Mouse (Mus musculus): ENCODE results near the gene Usp49.
A peak's percentile ranks its signal among the peaks of the same experiment; 100 is the strongest.
"Not testable (repeated sequence)": the region's sequence is repeated elsewhere in the genome, so short reads cannot be mapped to it uniquely, and the experiment has no call there.

Usp49 gene

GRCm38 (mm10) chr17:47610849-47611660, 19.4 kb upstream of the Usp49 start, which contains the start of the genes Bysl, Med20 and Gm20517:
Gene Bysl, minus strand, starts transcription at chr17:47611492.
Gene Med20, plus strand, starts transcription at chr17:47611582.
Gene Gm20517, plus strand, starts transcription at chr17:47611589.
- peak; percentile 96 for DNase-seq

DNA sequence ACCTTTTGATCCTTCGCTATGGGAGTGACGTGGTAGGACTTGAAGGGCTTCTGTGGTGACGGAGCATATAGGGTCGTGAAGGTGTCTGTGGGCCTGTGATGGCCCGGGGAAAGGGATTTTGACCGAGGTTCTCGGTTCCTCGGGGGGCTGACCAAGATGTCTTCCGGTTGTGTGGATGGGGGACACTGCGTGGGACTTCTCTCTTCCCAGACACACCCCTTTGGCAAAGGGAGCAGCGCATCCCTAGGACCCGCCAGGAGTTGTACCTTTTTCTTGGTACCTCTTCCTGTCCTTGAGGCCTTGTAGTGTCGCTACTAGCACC, 18.9 kb upstream of the Usp49 start:
- DNase-seq: no peak

DNA sequence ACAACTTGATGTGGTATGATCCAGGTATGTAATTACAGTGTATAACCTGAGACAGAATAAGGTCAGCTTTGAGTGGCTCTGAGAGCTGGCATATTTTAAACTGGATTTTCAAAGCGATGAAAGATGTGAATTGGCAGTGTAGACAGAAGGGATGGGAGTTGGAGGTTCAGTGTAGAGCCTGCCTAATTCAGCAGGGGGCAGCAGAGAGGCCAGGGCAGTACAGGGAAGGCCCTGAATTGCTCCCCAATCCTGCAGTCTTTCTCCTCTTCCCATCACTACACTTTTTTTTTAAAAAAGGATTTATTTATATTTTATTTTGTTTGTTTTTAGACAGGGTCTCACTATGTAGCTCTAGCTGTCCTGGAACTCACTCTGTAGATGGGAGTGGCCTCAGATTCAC, 16.5 kb upstream of the Usp49 start:
- no peak for DNase-seq

GRCm38 (mm10) chr17:47616119-47616518, 14.4 kb upstream of the Usp49 start:
- DNase-seq: no peak

DNA sequence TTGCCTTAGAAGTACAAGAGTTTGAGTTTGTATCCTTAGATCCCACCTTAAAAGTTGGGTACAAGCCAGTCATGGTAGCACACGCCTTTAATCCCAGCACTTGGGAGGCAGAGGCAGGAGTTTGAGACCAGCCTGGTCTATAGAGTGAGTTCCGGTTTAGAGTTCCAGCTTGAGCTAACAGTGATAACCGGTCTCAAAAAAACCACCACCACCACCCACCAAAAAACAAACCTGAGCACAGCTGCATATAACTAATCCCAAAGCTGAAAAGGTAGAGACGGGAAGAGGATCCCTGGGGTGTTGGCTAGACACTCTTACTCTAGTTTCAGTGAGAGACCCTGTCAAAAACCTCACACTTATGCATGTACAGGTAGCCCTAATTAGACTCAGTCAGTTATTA, 13.8 kb upstream of the Usp49 start:
- DNase-seq: no peak

DNA sequence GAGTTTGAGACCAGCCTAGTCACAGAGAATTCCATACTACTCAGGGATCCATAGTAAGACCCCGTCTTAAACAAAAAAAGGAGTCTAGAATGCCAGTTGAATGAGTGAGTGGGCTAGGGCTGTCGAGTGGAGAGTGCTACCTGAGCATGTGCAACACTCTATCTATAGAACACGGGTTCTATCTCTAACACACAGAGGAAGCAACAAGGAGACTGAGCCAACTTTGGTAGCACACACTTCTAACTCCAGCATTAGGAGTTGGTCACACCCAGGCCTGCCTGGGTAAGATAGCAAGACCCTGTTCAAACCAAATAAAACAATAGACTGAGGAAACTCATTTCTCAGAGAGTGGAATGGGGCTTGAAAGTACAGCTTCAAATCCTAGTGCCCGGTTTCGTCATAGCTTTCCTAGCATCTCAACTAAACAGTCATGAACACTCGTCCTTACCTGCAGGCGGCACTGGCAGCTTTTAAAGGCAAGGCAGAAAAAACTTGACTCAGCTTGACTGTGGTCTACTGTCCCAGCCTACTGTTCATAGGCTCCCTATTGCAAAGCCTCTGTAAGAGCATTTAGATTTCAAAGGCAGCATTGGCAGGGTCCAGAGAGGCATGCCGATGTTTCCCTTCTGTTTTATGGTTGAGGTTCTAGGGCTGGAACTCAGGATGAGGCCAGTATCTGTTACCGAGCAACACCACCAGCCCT, 12.7 kb upstream of the Usp49 start:
- DNase-seq: no peak

DNA sequence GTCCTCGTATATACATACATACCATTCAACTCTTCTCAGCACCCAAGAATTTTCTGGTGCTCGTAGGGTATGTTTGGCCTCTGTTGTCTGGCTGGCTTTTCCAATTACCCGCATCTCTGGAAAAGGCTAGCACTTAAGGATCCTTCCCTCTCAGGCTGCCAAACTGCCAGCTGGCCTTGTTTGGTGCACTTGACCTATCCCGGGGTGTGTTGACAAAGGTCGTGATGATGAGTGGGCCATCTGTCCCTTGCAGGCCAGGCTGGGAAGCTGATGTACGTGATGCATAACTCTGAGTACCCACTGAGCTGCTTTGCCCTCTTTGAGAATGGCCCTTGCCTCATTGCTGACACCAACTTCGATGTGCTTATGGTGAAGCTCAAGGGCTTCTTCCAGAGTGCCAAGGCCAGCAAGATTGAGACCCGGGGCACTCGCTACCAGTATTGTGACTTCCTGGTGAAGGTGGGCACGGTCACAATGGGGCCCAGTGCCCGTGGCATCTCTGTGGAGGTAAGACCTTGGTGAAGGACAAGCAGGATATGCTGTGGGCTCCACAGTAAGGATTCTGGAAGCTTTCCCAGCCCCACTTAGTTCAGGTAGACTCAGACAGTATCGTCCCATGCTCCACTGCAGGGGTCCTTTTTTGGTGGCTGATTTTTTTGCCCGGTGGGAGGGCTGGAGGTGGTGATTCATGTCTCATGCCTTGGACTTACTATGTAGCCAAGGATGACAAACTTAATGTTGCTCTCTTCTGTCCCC, 11.8 kb upstream of the Usp49 start:
- DNase-seq: no peak

GRCm38 (mm10) chr17:47622912-47623554, 7.5 kb upstream of the Usp49 start:
- no peak for DNase-seq

DNA sequence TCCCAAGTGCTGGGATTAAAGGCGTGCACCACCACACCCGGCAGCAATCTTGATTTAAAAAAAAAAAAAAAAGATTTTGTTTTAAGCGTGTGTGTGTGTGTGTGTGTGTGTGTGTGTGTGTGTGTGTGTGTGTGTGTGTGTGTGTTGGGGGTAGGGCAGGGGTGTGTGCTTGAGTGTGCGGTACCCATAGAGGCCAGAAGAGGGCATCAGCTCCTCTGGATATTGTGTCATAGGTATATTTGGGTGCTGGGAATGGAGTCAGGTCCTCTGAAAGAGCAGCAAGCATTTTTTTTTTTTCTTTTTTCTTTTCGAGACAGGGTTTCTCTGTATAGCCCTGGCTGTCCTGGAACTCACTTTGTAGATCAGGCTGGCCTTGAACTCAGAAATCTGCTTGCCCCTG, 5.9 kb upstream of the Usp49 start:
- DNase-seq: not testable (repeated sequence)

GRCm38 (mm10) chr17:47625088-47625487, 5.4 kb upstream of the Usp49 start:
- no peak for DNase-seq

GRCm38 (mm10) chr17:47626031-47626430, 4.5 kb upstream of the Usp49 start:
- DNase-seq: no peak

DNA sequence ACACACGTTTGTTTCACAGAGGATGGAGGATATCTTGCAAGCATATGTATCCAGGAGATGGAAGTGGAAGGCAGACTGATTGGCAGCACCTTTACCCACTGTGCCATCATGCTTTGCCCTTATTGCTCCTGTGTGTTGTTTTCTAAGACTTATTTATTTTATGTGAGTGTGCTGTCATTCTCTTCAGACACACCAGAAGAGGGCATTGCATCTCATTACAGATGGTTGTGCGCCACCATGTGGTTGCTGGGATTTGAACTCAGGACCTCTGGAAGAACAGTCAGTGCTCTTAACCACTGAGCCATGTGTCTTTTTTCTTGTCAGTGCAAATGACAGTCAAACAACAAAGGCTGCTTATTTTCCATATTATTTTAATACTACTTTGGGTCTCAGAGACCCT, 2.7 kb upstream of the Usp49 start:
- DNase-seq: no peak

- peak; percentile 92 for DNase-seq
Measured at GRCm38 (mm10) chr17:47628851-47629676, 1.4 kb upstream of the Usp49 start.

GRCm38 (mm10) chr17:47629717-47630677, 493 bp upstream of the Usp49 start:
- DNase-seq: peak; percentile 61

GRCm38 (mm10) chr17:47632181-47632840, 1.8 kb downstream of the Usp49 start:
- DNase-seq: no peak

GRCm38 (mm10) chr17:47633999-47634770, 3.7 kb downstream of the Usp49 start:
- no peak for DNase-seq

DNA sequence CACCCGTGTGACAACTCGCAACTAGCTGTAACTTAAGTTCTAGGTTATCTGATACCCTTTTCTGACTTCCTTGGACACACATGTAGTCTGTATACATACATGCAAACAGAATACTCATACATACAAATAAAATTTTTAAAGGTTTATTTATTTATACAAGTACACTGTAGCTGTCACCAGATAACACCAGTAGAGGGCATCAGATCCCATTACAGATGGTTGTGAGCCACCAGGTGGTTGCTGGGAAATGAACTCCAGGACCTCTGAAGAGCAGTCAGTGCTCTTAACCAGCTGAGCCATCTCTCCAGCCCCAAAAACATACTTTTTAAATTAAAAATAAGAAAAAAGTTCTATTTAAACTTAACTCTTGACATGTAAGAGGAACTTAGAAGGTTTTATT, 12.5 kb downstream of the Usp49 start:
- no peak for DNase-seq

DNA sequence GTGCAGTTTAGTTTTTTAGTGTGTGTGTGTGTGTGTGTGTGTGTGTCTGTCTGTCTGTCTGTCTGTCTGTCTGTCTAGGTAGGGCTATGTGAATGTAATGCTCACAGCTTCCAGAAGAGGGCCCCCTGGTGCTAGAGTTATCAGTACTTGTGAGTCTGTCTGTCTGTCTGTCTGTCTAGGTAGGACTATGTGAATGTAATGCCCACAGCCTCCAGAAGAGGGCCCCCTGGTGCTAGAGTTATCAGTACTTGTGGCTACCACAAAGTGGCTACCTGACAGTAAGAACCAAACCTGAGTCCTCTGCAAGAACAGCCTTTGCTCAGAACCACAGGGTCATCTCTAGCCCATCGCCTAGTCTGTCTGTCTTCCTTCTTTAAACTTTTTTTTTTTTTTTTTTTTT, 16.2 kb downstream of the Usp49 start:
- peak; percentile 10 for DNase-seq

DNA sequence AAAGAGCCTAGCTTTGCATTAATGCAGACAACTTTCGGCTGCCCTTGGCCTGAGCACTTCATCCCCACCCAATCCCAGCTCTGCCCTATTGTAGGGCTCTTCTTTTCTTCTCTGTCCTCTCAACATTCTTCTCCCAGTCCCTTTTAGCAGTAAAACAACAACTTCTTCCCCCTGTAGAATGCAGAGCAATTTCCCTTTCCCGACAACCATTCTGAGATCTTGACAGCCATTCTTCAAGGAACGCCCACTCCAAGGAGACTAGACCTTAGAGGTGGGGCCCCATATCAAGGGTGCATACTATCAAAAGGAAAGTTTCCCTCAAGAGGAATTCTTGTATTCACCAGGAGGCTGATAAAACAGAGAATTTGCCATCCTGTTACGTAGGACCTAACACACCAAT, 18.5 kb downstream of the Usp49 start:
- no peak for DNase-seq

DNA sequence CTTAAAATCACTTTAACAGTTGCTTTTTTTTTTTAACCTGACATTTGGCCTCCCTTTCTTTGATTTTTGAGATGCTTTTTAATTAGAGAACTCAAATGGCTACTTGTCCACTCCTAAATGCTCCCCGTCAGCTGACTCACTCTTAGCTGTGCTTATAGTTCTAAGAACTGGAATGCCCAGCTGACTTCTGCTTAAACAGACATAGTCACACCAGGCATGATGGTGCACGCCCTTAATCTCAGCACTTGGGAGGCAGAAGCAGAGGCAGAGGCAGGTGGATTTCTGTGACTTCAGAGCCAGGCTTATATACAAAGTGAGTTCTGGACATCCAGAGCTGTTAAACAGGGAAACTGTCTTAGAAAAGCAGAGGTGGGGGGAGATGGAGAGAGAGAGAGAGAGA, 21.5 kb downstream of the Usp49 start:
- DNase-seq: no peak
